Mouse (Mus musculus) erythroblast, embryonic 14.5 days (primary cell): ENCODE data around the gene Ovca2. TPM values are rescaled to one million over a fixed set of nuclear protein-coding genes. Genes with fewer than 3 reads are reported as not detected.

Source experiments
- H3K27me3 ChIP-seq: 2 replicates; pipeline ENCODE4 v1.6.1; 2012; ENCODE audit warnings: inconsistent platforms; ENCODE audit not compliant: control insufficient read depth
- H3K36me3 ChIP-seq: 2 replicates; pipeline ENCODE4 v1.6.1; 2012; ENCODE audit warnings: mild to moderate bottlenecking, inconsistent platforms; ENCODE audit not compliant: control insufficient read depth
- H3K4me1 ChIP-seq: 2 replicates; pipeline ENCODE4 v1.6.1; 2012; ENCODE audit warnings: inconsistent platforms; ENCODE audit not compliant: control insufficient read depth
- H3K4me3 ChIP-seq: replicated peaks from 2 replicates; pipeline ENCODE3; 2012; ENCODE audit warnings: moderate library complexity, mild to moderate bottlenecking, inconsistent platforms
- H3K9me3 ChIP-seq: 2 replicates; pipeline ENCODE4 v1.6.1; 2012; ENCODE audit warnings: low read length, inconsistent platforms, mixed read lengths; ENCODE audit not compliant: control insufficient read depth
- GATA1 ChIP-seq: IDR thresholded peaks from 2 replicates; pipeline ENCODE4 v1.6.1; 2012; ENCODE audit warnings: low read length, inconsistent platforms, mixed read lengths
- TAL1 ChIP-seq: IDR thresholded peaks from 3 replicates; pipeline ENCODE4 v1.6.1; 2012; ENCODE audit warnings: low read length, inconsistent platforms, mixed read lengths
- polyA plus RNA-seq: library from polyadenylated mRNA; stranded (reverse); fragments of >175 nt; gene quantifications from 2 replicates; pipeline ENCODE4 v1.2.3, GENCODE M21; 2012

Gene Ovca2
- polyA plus RNA-seq, 1 experiment, result 0.13 TPM

GRCm38 (mm10) chr11:75198792-75199191, 20.2 kb upstream of the Ovca2 start:
- H3K4me1 ChIP-seq, result peaks cover 21% of the 10 kb centered on the region
- peaks cover 75% of the 10 kb centered on the region for H3K27me3 ChIP-seq
- TF ChIP-seq GATA1, result no peak
- TF ChIP-seq TAL1, result no peak
- H3K9me3 ChIP-seq, result peaks cover 14% of the 10 kb centered on the region; the same call in 1 of the 2 replicates
- H3K4me3 ChIP-seq, result no peak overlapping the region
- H3K36me3 ChIP-seq, result no peaks in the 10 kb centered on the region

- Histone ChIP-seq H3K27me3 (peaks cover 82% of the 10 kb centered on the region), H3K4me3 (no peak overlapping the region), H3K9me3 (peaks cover 18% of the 10 kb centered on the region; the same call in 1 of the 2 replicates), H3K36me3 (no peaks in the 10 kb centered on the region), H3K4me1 (peaks cover 28% of the 10 kb centered on the region)
- TF ChIP-seq GATA1 (no peak), TAL1 (no peak)
Measured at GRCm38 (mm10) chr11:75197956-75198355, 19.3 kb upstream of the Ovca2 start.

GRCm38 (mm10) chr11:75196131-75196530, 17.5 kb upstream of the Ovca2 start:
- Histone ChIP-seq H3K4me1 (peaks cover 27% of the 10 kb centered on the region), H3K4me3 (no peak overlapping the region)

GRCm38 (mm10) chr11:75194850-75195461, 16.3 kb upstream of the Ovca2 start:
- H3K9me3 ChIP-seq, result peaks cover 18% of the 10 kb centered on the region; the same call in 1 of the 2 replicates
- peaks cover 94% of the 10 kb centered on the region for H3K27me3 ChIP-seq
- TF ChIP-seq TAL1 (no peak), GATA1 (no peak)
- H3K4me1 ChIP-seq, result peaks cover 39% of the 10 kb centered on the region
- H3K4me3 ChIP-seq, result peak overlapping the region; percentile 7
- H3K36me3 ChIP-seq, result no peaks in the 10 kb centered on the region

More at GRCm38 (mm10) chr11:75196131-75196530, 17.5 kb upstream of the Ovca2 start:
- H3K27me3 ChIP-seq, result peaks cover 97% of the 10 kb centered on the region
- H3K9me3 ChIP-seq, result peaks cover 18% of the 10 kb centered on the region; the same call in 1 of the 2 replicates
- TF ChIP-seq TAL1 (no peak), GATA1 (no peak)
- no peaks in the 10 kb centered on the region for H3K36me3 ChIP-seq

GRCm38 (mm10) chr11:75194121-75194849, 15.7 kb upstream of the Ovca2 start:
- H3K4me3 ChIP-seq, result peak overlapping the region; percentile 48
- peaks cover 88% of the 10 kb centered on the region for H3K27me3 ChIP-seq
- H3K4me1 ChIP-seq, result peaks cover 45% of the 10 kb centered on the region
- H3K36me3 ChIP-seq, result no peaks in the 10 kb centered on the region
- peaks cover 18% of the 10 kb centered on the region; the same call in 1 of the 2 replicates for H3K9me3 ChIP-seq
- no peak for TF ChIP-seq GATA1
- TF ChIP-seq TAL1, result no peak

- H3K9me3 ChIP-seq, result peaks cover 18% of the 10 kb centered on the region; the same call in 1 of the 2 replicates
- H3K4me3 ChIP-seq, result peak within 1 kb of the TSS; percentile 48
- TF ChIP-seq GATA1 (no peak), TAL1 (no peak)
- H3K27me3 ChIP-seq, result peaks cover 80% of the 10 kb centered on the region
- H3K36me3 ChIP-seq, result no peaks in the 10 kb centered on the region
- peaks cover 52% of the 10 kb centered on the region for H3K4me1 ChIP-seq
Measured at GRCm38 (mm10) chr11:75193256-75194071, 14.8 kb upstream of the Ovca2 start, which contains the start of gene Rtn4rl1. Rtn4rl1 (plus strand) TSS chr11:75193783.

GRCm38 (mm10) chr11:75192336-75193214, 13.9 kb upstream of the Ovca2 start:
- H3K9me3 ChIP-seq, result peaks cover 18% of the 10 kb centered on the region; the same call in 1 of the 2 replicates
- H3K27me3 ChIP-seq, result peaks cover 71% of the 10 kb centered on the region
- H3K4me3 ChIP-seq, result no peak overlapping the region
- peaks cover 50% of the 10 kb centered on the region for H3K4me1 ChIP-seq
- TF ChIP-seq GATA1, result no peak
- TF ChIP-seq TAL1, result no peak
- H3K36me3 ChIP-seq, result no peaks in the 10 kb centered on the region

GRCm38 (mm10) chr11:75191841-75192240, 13.2 kb upstream of the Ovca2 start:
- H3K27me3 ChIP-seq, result peaks cover 64% of the 10 kb centered on the region
- TF ChIP-seq GATA1 (no peak), TAL1 (no peak)
- peaks cover 50% of the 10 kb centered on the region for H3K4me1 ChIP-seq

More at GRCm38 (mm10) chr11:75191841-75192240, 13.2 kb upstream of the Ovca2 start:
- Histone ChIP-seq H3K9me3 (peaks cover 18% of the 10 kb centered on the region; the same call in 1 of the 2 replicates), H3K36me3 (no peaks in the 10 kb centered on the region), H3K4me3 (no peak overlapping the region)
